Mouse (Mus musculus): ENCODE results near the gene Zfpl1. TPM values are rescaled to one million over a fixed set of nuclear protein-coding genes. Genes with fewer than 3 reads are reported as not detected.

Zfpl1 gene
- total and polyA plus RNA-seq, 2 experiments, result 7.9 to 49.1 TPM

- H3K9ac ChIP-seq (ENCODE audit: low read depth, low read length), result peak within 1 kb of the TSS; percentile 92
- no peak for TF ChIP-seq CTCF (IDR thresholded peaks at IDR 0.05; ENCODE audit: low read depth, low read length)
- 0 out of 2 replicates have a peak, but pooled peaks have one; percentile 39 for TF ChIP-seq POLR2A (IDR thresholded peaks at IDR 0.05; ENCODE audit: extremely low read depth, insufficient read depth, low read length)
- WGBS, result under 1% methylated on average over 77 of the region's 77 CpGs
- H3K4me3 ChIP-seq (ENCODE audit: insufficient read depth, low read depth, low read length), result peak within 1 kb of the TSS; percentile 89
- DNase-seq (ENCODE audit: extremely low read depth, low read depth, low spot score), result peak; percentile 91
- H3K27ac ChIP-seq (replicated peaks; ENCODE audit: insufficient read depth, low read depth, low read length), result peak within 1 kb of the TSS; percentile 74
- H3K27me3 ChIP-seq (ENCODE audit: control insufficient read depth, insufficient read depth, low read length), result no peaks in the 10 kb centered on the region
- 0 out of 2 replicates have a peak, but pooled peaks cover 2% of the 10 kb centered on the region for H3K4me1 ChIP-seq (ENCODE audit: control insufficient read depth, insufficient read depth, low read length)
- no peaks in the 10 kb centered on the region for H3K79me2 ChIP-seq (ENCODE audit: control insufficient read depth, insufficient read depth, low read length)
- no peaks in the 10 kb centered on the region for H3K36me3 ChIP-seq (ENCODE audit: control insufficient read depth, insufficient read depth, low read length)
Measured at GRCm38 (mm10) chr19:6117986-6118676, 33.4 kb upstream of the Zfpl1 start, which contains the start of gene Sac3d1. TSS of gene Sac3d1 (minus strand) at chr19:6118650.

GRCm38 (mm10) chr19:6117346-6117985 lies 32.7 kb upstream of the Zfpl1 start:
- 4% methylated on average over 32 of the region's 32 CpGs for WGBS
- peak overlapping the region; percentile 74 for H3K27ac ChIP-seq (replicated peaks; ENCODE audit: insufficient read depth, low read depth, low read length)
- TF ChIP-seq POLR2A (IDR thresholded peaks at IDR 0.05; ENCODE audit: extremely low read depth, insufficient read depth, low read length), result no peak
- no peak for TF ChIP-seq CTCF (IDR thresholded peaks at IDR 0.05; ENCODE audit: low read depth, low read length)
- no peak for DNase-seq (ENCODE audit: extremely low read depth, low read depth, low spot score)
- H3K79me2 ChIP-seq (ENCODE audit: control insufficient read depth, insufficient read depth, low read length), result no peaks in the 10 kb centered on the region
- H3K9ac ChIP-seq (ENCODE audit: low read depth, low read length), result peak overlapping the region; percentile 92
- 0 out of 2 replicates have a peak, but pooled peaks cover 2% of the 10 kb centered on the region for H3K4me1 ChIP-seq (ENCODE audit: control insufficient read depth, insufficient read depth, low read length)
- H3K27me3 ChIP-seq (ENCODE audit: control insufficient read depth, insufficient read depth, low read length), result no peaks in the 10 kb centered on the region
- peak overlapping the region; percentile 89 for H3K4me3 ChIP-seq (ENCODE audit: insufficient read depth, low read depth, low read length)
- H3K36me3 ChIP-seq (ENCODE audit: control insufficient read depth, insufficient read depth, low read length), result no peaks in the 10 kb centered on the region

- H3K36me3 ChIP-seq (ENCODE audit: control insufficient read depth, insufficient read depth, low read length), result no peaks in the 10 kb centered on the region
Measured at GRCm38 (mm10) chr19:6116113-6116850, 31.5 kb upstream of the Zfpl1 start.

GRCm38 (mm10) chr19:6113116-6113515 lies 28.4 kb upstream of the Zfpl1 start:
- WGBS, result 65% methylated on average over 6 of the region's 6 CpGs
- H3K27ac ChIP-seq (replicated peaks; ENCODE audit: insufficient read depth, low read depth, low read length), result no peak overlapping the region
- no peaks in the 10 kb centered on the region for H3K4me1 ChIP-seq (ENCODE audit: control insufficient read depth, insufficient read depth, low read length)
- no peak overlapping the region for H3K4me3 ChIP-seq (ENCODE audit: insufficient read depth, low read depth, low read length)
- no peak for TF ChIP-seq CTCF (IDR thresholded peaks at IDR 0.05; ENCODE audit: low read depth, low read length)
- no peak for TF ChIP-seq POLR2A (IDR thresholded peaks at IDR 0.05; ENCODE audit: extremely low read depth, insufficient read depth, low read length)
- H3K9ac ChIP-seq (ENCODE audit: low read depth, low read length), result no peak overlapping the region
- no peak for DNase-seq (ENCODE audit: extremely low read depth, low read depth, low spot score)
- H3K36me3 ChIP-seq (ENCODE audit: control insufficient read depth, insufficient read depth, low read length), result no peaks in the 10 kb centered on the region
- H3K79me2 ChIP-seq (ENCODE audit: control insufficient read depth, insufficient read depth, low read length), result no peaks in the 10 kb centered on the region
- no peaks in the 10 kb centered on the region for H3K27me3 ChIP-seq (ENCODE audit: control insufficient read depth, insufficient read depth, low read length)

More at GRCm38 (mm10) chr19:6116113-6116850, 31.5 kb upstream of the Zfpl1 start:
- Histone ChIP-seq H3K4me1 (ENCODE audit: control insufficient read depth, insufficient read depth, low read length) (0 out of 2 replicates have a peak, but pooled peaks cover 2% of the 10 kb centered on the region), H3K9ac (ENCODE audit: low read depth, low read length) (no peak overlapping the region), H3K27me3 (ENCODE audit: control insufficient read depth, insufficient read depth, low read length) (no peaks in the 10 kb centered on the region), H3K4me3 (ENCODE audit: insufficient read depth, low read depth, low read length) (no peak overlapping the region), H3K27ac (replicated peaks; ENCODE audit: insufficient read depth, low read depth, low read length) (no peak overlapping the region), H3K79me2 (ENCODE audit: control insufficient read depth, insufficient read depth, low read length) (no peaks in the 10 kb centered on the region)
- no peak for DNase-seq (ENCODE audit: extremely low read depth, low read depth, low spot score)
- 89% methylated on average over 15 of the region's 15 CpGs for WGBS
- TF ChIP-seq POLR2A (IDR thresholded peaks at IDR 0.05; ENCODE audit: extremely low read depth, insufficient read depth, low read length), result no peak
- TF ChIP-seq CTCF (IDR thresholded peaks at IDR 0.05; ENCODE audit: low read depth, low read length), result no peak

- no peaks in the 10 kb centered on the region for H3K36me3 ChIP-seq (ENCODE audit: control insufficient read depth, insufficient read depth, low read length)
- H3K4me3 ChIP-seq (ENCODE audit: insufficient read depth, low read depth, low read length), result no peak within 1 kb of the TSS
- H3K27me3 ChIP-seq (ENCODE audit: control insufficient read depth, insufficient read depth, low read length), result peaks cover 2% of the 10 kb centered on the region; the same call in 1 of the 2 replicates
- H3K79me2 ChIP-seq (ENCODE audit: control insufficient read depth, insufficient read depth, low read length), result no peaks in the 10 kb centered on the region
- no peaks in the 10 kb centered on the region for H3K4me1 ChIP-seq (ENCODE audit: control insufficient read depth, insufficient read depth, low read length)
- H3K27ac ChIP-seq (replicated peaks; ENCODE audit: insufficient read depth, low read depth, low read length), result no peak within 1 kb of the TSS
- H3K9ac ChIP-seq (ENCODE audit: low read depth, low read length), result no peak within 1 kb of the TSS
- TF ChIP-seq CTCF (IDR thresholded peaks at IDR 0.05; ENCODE audit: low read depth, low read length), result no peak
- TF ChIP-seq POLR2A (IDR thresholded peaks at IDR 0.05; ENCODE audit: extremely low read depth, insufficient read depth, low read length), result no peak
- DNase-seq (ENCODE audit: extremely low read depth, low read depth, low spot score), result no peak
- 65% methylated on average over 7 of the region's 7 CpGs for WGBS
Measured at GRCm38 (mm10) chr19:6105586-6105985, 20.8 kb upstream of the Zfpl1 start, which contains the start of gene Naaladl1. TSS of gene Naaladl1 (plus strand) at chr19:6105782.
